Mouse (Mus musculus) heart, embryonic 15.5 days (tissue): ENCODE measurements around the gene Cab39l. TPM values are rescaled to one million over a fixed set of nuclear protein-coding genes. Genes with fewer than 3 reads are reported as not detected.

Experiments
- ATAC-seq: fragments of 200-750 bp; cut with Nextera tagmentation; replicated peaks from 2 replicates; pipeline ENCODE4 v1.8.0; 2017; ENCODE audit warnings: low read depth, moderate TSS enrichment; ENCODE audit not compliant: insufficient number of reproducible peaks, insufficient read depth, low FRiP score
- H3K27ac ChIP-seq: fragments of 300-500 bp; sonication (generic); 2 replicates; pipeline ENCODE4 v1.5.1; 2015; ENCODE audit warnings: mild to moderate bottlenecking, inconsistent platforms
- H3K27me3 ChIP-seq: fragments of 300-500 bp; sonication (generic); 2 replicates; pipeline ENCODE4 v1.6.1; 2015; ENCODE audit warnings: inconsistent platforms
- H3K36me3 ChIP-seq: fragments of 300-500 bp; sonication (generic); 2 replicates; pipeline ENCODE4 v1.6.1; 2015; ENCODE audit warnings: mild to moderate bottlenecking, inconsistent platforms
- H3K4me1 ChIP-seq: fragments of 300-500 bp; sonication (generic); replicated peaks from 2 replicates; pipeline ENCODE4 v1.6.1; 2015; ENCODE audit warnings: inconsistent platforms
- H3K4me2 ChIP-seq: fragments of 300-500 bp; sonication (generic); 2 replicates; pipeline ENCODE4 v1.6.1; 2015; ENCODE audit warnings: inconsistent platforms, mild to moderate bottlenecking, moderate library complexity
- H3K4me3 ChIP-seq: fragments of 300-500 bp; sonication (generic); 2 replicates; pipeline ENCODE4 v1.5.1; 2015; ENCODE audit warnings: mild to moderate bottlenecking, inconsistent platforms
- H3K9ac ChIP-seq: fragments of 300-500 bp; sonication (generic); 2 replicates; pipeline ENCODE4 v1.6.1; 2015; ENCODE audit warnings: mild to moderate bottlenecking, inconsistent platforms
- H3K9me3 ChIP-seq: fragments of 300-500 bp; sonication (generic); replicated peaks from 2 replicates; pipeline ENCODE4 v1.6.1; 2016; ENCODE audit warnings: inconsistent platforms
- WGBS: fragments of 180-500 bp; shearing (Covaris S2); methylation state at CpG from one replicate; pipeline ENCODE4 v1.1.7; 2015; ENCODE audit warnings: mixed read lengths; 5-methylcytosine and 5-hydroxymethylcytosine counted together
- polyA plus RNA-seq: library from polyadenylated mRNA; unstranded; fragments of >200 nt; fragmentation: Nextera tagmentation; extraction: Ambion mirVana; gene quantifications from 2 replicates; pipeline ENCODE4 v1.2.1, GENCODE M21; 2015

Gene Cab39l
- polyA plus RNA-seq, 1 experiment from 2014 or later = 23.0 TPM

- Histone ChIP-seq H3K4me3 (no peak overlapping the region), H3K4me1 (no peaks in the 10 kb centered on the region), H3K4me2 (no peak overlapping the region), H3K27ac (no peak overlapping the region), H3K9ac (no peak overlapping the region), H3K27me3 (no peaks in the 10 kb centered on the region), H3K36me3 (peaks cover 16% of the 10 kb centered on the region), H3K9me3 (no peaks in the 10 kb centered on the region)
- ATAC-seq = no peak
- WGBS = 77% methylated on average over 6 of the region's 6 CpGs
Observed at GRCm38 (mm10) chr14:59566756-59567155, 126.0 kb downstream of the Cab39l start.

- no peak for ATAC-seq
- WGBS = 84% methylated on average over 5 of the region's 5 CpGs
- no peak overlapping the region for H3K4me2 ChIP-seq
- no peaks in the 10 kb centered on the region for H3K9me3 ChIP-seq
- H3K4me1 ChIP-seq = peaks cover 7% of the 10 kb centered on the region
- H3K9ac ChIP-seq = no peak overlapping the region
- H3K4me3 ChIP-seq = no peak overlapping the region
- H3K36me3 ChIP-seq = peaks cover 29% of the 10 kb centered on the region
- H3K27me3 ChIP-seq = no peaks in the 10 kb centered on the region
- H3K27ac ChIP-seq = no peak overlapping the region
Observed at GRCm38 (mm10) chr14:59576385-59576784, 135.6 kb downstream of the Cab39l start.

- H3K4me2 ChIP-seq = no peak overlapping the region
- no peak overlapping the region for H3K4me3 ChIP-seq
- 79% methylated on average over 1 of the region's 1 CpGs for WGBS
- no peaks in the 10 kb centered on the region for H3K4me1 ChIP-seq
- ATAC-seq = no peak
- no peak overlapping the region for H3K27ac ChIP-seq
- H3K27me3 ChIP-seq = no peaks in the 10 kb centered on the region
- H3K9ac ChIP-seq = no peak overlapping the region
- H3K9me3 ChIP-seq = no peaks in the 10 kb centered on the region
- peaks cover 44% of the 10 kb centered on the region for H3K36me3 ChIP-seq
Observed at GRCm38 (mm10) chr14:59590614-59591013, 149.8 kb downstream of the Cab39l start.

GRCm38 (mm10) chr14:59591901-59592300, 151.1 kb downstream of the Cab39l start:
- ATAC-seq = no peak
- WGBS = 77% methylated on average over 8 of the region's 8 CpGs
- peaks cover 32% of the 10 kb centered on the region for H3K36me3 ChIP-seq
- no peaks in the 10 kb centered on the region for H3K9me3 ChIP-seq
- H3K4me3 ChIP-seq = no peak overlapping the region
- no peak overlapping the region for H3K4me2 ChIP-seq
- no peak overlapping the region for H3K27ac ChIP-seq
- H3K27me3 ChIP-seq = no peaks in the 10 kb centered on the region
- H3K9ac ChIP-seq = no peak overlapping the region
- H3K4me1 ChIP-seq = peaks cover 4% of the 10 kb centered on the region

- H3K9ac ChIP-seq = no peak overlapping the region
- whole genome bisulfite sequencing = 94% methylated on average over 3 of the region's 3 CpGs
- ATAC-seq = no peak
- no peaks in the 10 kb centered on the region for H3K9me3 ChIP-seq
- H3K4me1 ChIP-seq = peaks cover 7% of the 10 kb centered on the region
- no peak overlapping the region for H3K4me2 ChIP-seq
- no peaks in the 10 kb centered on the region for H3K27me3 ChIP-seq
- H3K36me3 ChIP-seq = peaks cover 32% of the 10 kb centered on the region
- no peak overlapping the region for H3K27ac ChIP-seq
- H3K4me3 ChIP-seq = no peak overlapping the region
Observed at GRCm38 (mm10) chr14:59592593-59592992, 151.8 kb downstream of the Cab39l start.

- WGBS = 89% methylated on average over 3 of the region's 3 CpGs
- Histone ChIP-seq H3K36me3 (peaks cover 13% of the 10 kb centered on the region), H3K4me1 (peaks cover 7% of the 10 kb centered on the region), H3K9ac (no peak overlapping the region), H3K9me3 (no peaks in the 10 kb centered on the region), H3K4me2 (no peak overlapping the region), H3K27ac (no peak overlapping the region), H3K27me3 (no peaks in the 10 kb centered on the region), H3K4me3 (no peak overlapping the region)
- no peak for ATAC-seq
Observed at GRCm38 (mm10) chr14:59594988-59595387, 154.2 kb downstream of the Cab39l start.

GRCm38 (mm10) chr14:59597398-59598259, 156.9 kb downstream of the Cab39l start, which contains the start of gene Cdadc1:
Gene Cdadc1, minus strand, starts transcription at chr14:59597959.
- H3K9me3 ChIP-seq = no peaks in the 10 kb centered on the region
- peak; percentile 86 for ATAC-seq
- 0% methylated on average over 46 of the region's 48 CpGs for WGBS
- H3K27me3 ChIP-seq = no peaks in the 10 kb centered on the region
- peak within 1 kb of the TSS; percentile 81 for H3K4me3 ChIP-seq
- peak within 1 kb of the TSS; percentile 67 for H3K27ac ChIP-seq
- H3K4me2 ChIP-seq = peak within 1 kb of the TSS; percentile 79
- peaks cover 7% of the 10 kb centered on the region for H3K4me1 ChIP-seq
- H3K9ac ChIP-seq = peak within 1 kb of the TSS; percentile 78
- H3K36me3 ChIP-seq = peaks cover 7% of the 10 kb centered on the region; the same call in 1 of the 2 replicates

GRCm38 (mm10) chr14:59598260-59598627, 157.5 kb downstream of the Cab39l start:
- H3K27me3 ChIP-seq = 0 out of 2 replicates have a peak, but pooled peaks cover 6% of the 10 kb centered on the region
- H3K9ac ChIP-seq = peak overlapping the region; percentile 78
- peak overlapping the region; percentile 67 for H3K27ac ChIP-seq
- peaks cover 7% of the 10 kb centered on the region; the same call in 1 of the 2 replicates for H3K36me3 ChIP-seq
- WGBS = 3% methylated on average over 8 of the region's 8 CpGs
- peaks cover 7% of the 10 kb centered on the region for H3K4me1 ChIP-seq
- H3K4me2 ChIP-seq = peak overlapping the region; percentile 62
- no peak for ATAC-seq
- peak overlapping the region; percentile 81 for H3K4me3 ChIP-seq
- H3K9me3 ChIP-seq = no peaks in the 10 kb centered on the region

GRCm38 (mm10) chr14:59604002-59604645, 163.4 kb downstream of the Cab39l start:
- Histone ChIP-seq H3K9me3 (no peaks in the 10 kb centered on the region), H3K36me3 (no peaks in the 10 kb centered on the region), H3K4me1 (no peaks in the 10 kb centered on the region), H3K27me3 (0 out of 2 replicates have a peak, but pooled peaks cover 6% of the 10 kb centered on the region), H3K9ac (no peak overlapping the region), H3K4me3 (no peak overlapping the region), H3K27ac (no peak overlapping the region), H3K4me2 (no peak overlapping the region)
- 61% methylated on average over 5 of the region's 5 CpGs for WGBS
- no peak for ATAC-seq

- 15% methylated on average over 5 of the region's 5 CpGs for WGBS
Observed at GRCm38 (mm10) chr14:59605671-59606353, 165.0 kb downstream of the Cab39l start.

GRCm38 (mm10) chr14:59607021-59607420, 166.2 kb downstream of the Cab39l start:
- Histone ChIP-seq H3K4me1 (no peaks in the 10 kb centered on the region), H3K4me2 (no peak overlapping the region), H3K27ac (no peak overlapping the region), H3K36me3 (no peaks in the 10 kb centered on the region), H3K4me3 (no peak overlapping the region), H3K9me3 (no peaks in the 10 kb centered on the region), H3K9ac (no peak overlapping the region), H3K27me3 (0 out of 2 replicates have a peak, but pooled peaks cover 6% of the 10 kb centered on the region)
- 46% methylated on average over 3 of the region's 3 CpGs for WGBS
- ATAC-seq = no peak

More at GRCm38 (mm10) chr14:59605671-59606353, 165.0 kb downstream of the Cab39l start:
- no peak overlapping the region for H3K4me3 ChIP-seq
- no peaks in the 10 kb centered on the region for H3K9me3 ChIP-seq
- H3K27ac ChIP-seq = no peak overlapping the region
- H3K4me2 ChIP-seq = no peak overlapping the region
- no peak overlapping the region for H3K9ac ChIP-seq
- H3K4me1 ChIP-seq = no peaks in the 10 kb centered on the region
- H3K27me3 ChIP-seq = 0 out of 2 replicates have a peak, but pooled peaks cover 6% of the 10 kb centered on the region
- no peaks in the 10 kb centered on the region for H3K36me3 ChIP-seq
- no peak for ATAC-seq
